Mouse (Mus musculus) thymus, adult 2 months (tissue): ENCODE results near the gene Gm10160. TPM values are rescaled to one million over a fixed set of nuclear protein-coding genes. Genes with fewer than 3 reads are reported as not detected.

Experiments used
- DNase-seq: peaks from one replicate; pipeline ENCODE4 v3.0.0; 2021
- H3K27ac ChIP-seq: fragments of 200-500 bp; 2 replicates; pipeline ENCODE4 v1.5.1; 2012; ENCODE audit warnings: low read length, control low read depth; ENCODE audit not compliant: control insufficient read depth, insufficient read depth
- H3K27me3 ChIP-seq: fragments of 200-500 bp; 2 replicates; pipeline ENCODE4 v1.6.1; 2012; ENCODE audit warnings: mild to moderate bottlenecking, low read length, moderate library complexity, mixed read lengths; ENCODE audit not compliant: control insufficient read depth, insufficient read depth
- H3K36me3 ChIP-seq: fragments of 200-500 bp; 2 replicates; pipeline ENCODE4 v1.6.1; 2012; ENCODE audit warnings: mild to moderate bottlenecking, low read length, moderate library complexity; ENCODE audit not compliant: control insufficient read depth, insufficient read depth
- H3K4me1 ChIP-seq: fragments of 200-500 bp; replicated peaks from 2 replicates; pipeline ENCODE4 v1.6.1; 2012; ENCODE audit warnings: low read length; ENCODE audit not compliant: control insufficient read depth, insufficient read depth
- H3K4me3 ChIP-seq: fragments of 200-500 bp; 2 replicates; pipeline ENCODE4 v1.5.1; 2012; ENCODE audit warnings: mild to moderate bottlenecking, low read length, control low read depth, moderate library complexity; ENCODE audit not compliant: control insufficient read depth, insufficient read depth
- CTCF ChIP-seq: fragments of 200-500 bp; IDR thresholded peaks from 2 replicates; pipeline ENCODE4 v1.5.1; 2012; ENCODE audit warnings: mild to moderate bottlenecking, control low read depth, low read length, moderate library complexity, borderline replicate concordance; ENCODE audit not compliant: control insufficient read depth, poor library complexity, insufficient read depth; ENCODE audit errors: extremely low read depth
- POLR2A ChIP-seq: fragments of 200-500 bp; IDR thresholded peaks from 2 replicates; pipeline ENCODE4 v1.6.1; 2012; ENCODE audit warnings: mild to moderate bottlenecking, low read length, control low read depth, moderate library complexity; ENCODE audit not compliant: control insufficient read depth, poor library complexity, insufficient read depth; ENCODE audit errors: extremely low read depth
- WGBS: fragments of 180-500 bp; shearing (Covaris S2); methylation state at CpG from one replicate; pipeline ENCODE4 v1.1.7; 2018; 5-methylcytosine and 5-hydroxymethylcytosine counted together
- polyA plus RNA-seq: library from polyadenylated mRNA; depleted of rRNA; stranded (reverse); fragments of >200 nt; gene quantifications from 2 replicates; pipeline ENCODE4 v1.2.3, GENCODE M21; 2012

Gm10160 gene
- polyA plus RNA-seq, 1 experiment = not detected

GRCm38 (mm10) chr7:81880286-81880685 is 24.7 kb upstream of the Gm10160 start:
- peaks cover 21% of the 10 kb centered on the region for H3K4me1 ChIP-seq
- no peak for TF ChIP-seq POLR2A
- no peak for TF ChIP-seq CTCF
- H3K27me3 ChIP-seq = no peaks in the 10 kb centered on the region
- peaks cover 16% of the 10 kb centered on the region for H3K36me3 ChIP-seq
- no peak for DNase-seq
- peak overlapping the region; percentile 64 for H3K27ac ChIP-seq
- no peak overlapping the region for H3K4me3 ChIP-seq
- 40% methylated on average over 5 of the region's 5 CpGs for WGBS

- peaks cover 22% of the 10 kb centered on the region for H3K4me1 ChIP-seq
- no peak overlapping the region for H3K27ac ChIP-seq
- no peak for TF ChIP-seq POLR2A
- TF ChIP-seq CTCF = no peak
- H3K36me3 ChIP-seq = peaks cover 11% of the 10 kb centered on the region; the same call in 1 of the 2 replicates
- H3K27me3 ChIP-seq = no peaks in the 10 kb centered on the region
- whole genome bisulfite sequencing = 92% methylated on average over 9 of the region's 9 CpGs
- DNase-seq = no peak
- no peak overlapping the region for H3K4me3 ChIP-seq
Observed at GRCm38 (mm10) chr7:81875372-81875771, 19.8 kb upstream of the Gm10160 start.

- peaks cover 19% of the 10 kb centered on the region for H3K4me1 ChIP-seq
- DNase-seq = no peak
- no peak overlapping the region for H3K4me3 ChIP-seq
- H3K27me3 ChIP-seq = no peaks in the 10 kb centered on the region
- WGBS = 89% methylated on average over 6 of the region's 6 CpGs
- no peak overlapping the region for H3K27ac ChIP-seq
- H3K36me3 ChIP-seq = peaks cover 12% of the 10 kb centered on the region
- TF ChIP-seq POLR2A (no peak), CTCF (no peak)
Observed at GRCm38 (mm10) chr7:81874636-81875035, 19.0 kb upstream of the Gm10160 start.

- Histone ChIP-seq H3K27ac (no peak overlapping the region), H3K4me1 (peaks cover 21% of the 10 kb centered on the region), H3K27me3 (no peaks in the 10 kb centered on the region), H3K36me3 (peaks cover 16% of the 10 kb centered on the region), H3K4me3 (no peak overlapping the region)
- TF ChIP-seq POLR2A = no peak
- no peak for TF ChIP-seq CTCF
- no peak for DNase-seq
- WGBS = 7% methylated on average over 1 of the region's 1 CpGs
Observed at GRCm38 (mm10) chr7:81873807-81874206, 18.2 kb upstream of the Gm10160 start.

- Histone ChIP-seq H3K27me3 (no peaks in the 10 kb centered on the region), H3K36me3 (peaks cover 17% of the 10 kb centered on the region), H3K4me3 (no peak overlapping the region), H3K27ac (no peak overlapping the region), H3K4me1 (peaks cover 15% of the 10 kb centered on the region)
- no peak for TF ChIP-seq CTCF
- no peak for TF ChIP-seq POLR2A
- WGBS = 95% methylated on average over 13 of the region's 13 CpGs
- no peak for DNase-seq
Observed at GRCm38 (mm10) chr7:81872493-81873013, 17.0 kb upstream of the Gm10160 start.

GRCm38 (mm10) chr7:81868158-81868557 is 12.6 kb upstream of the Gm10160 start:
- peak; percentile 73 for DNase-seq
- H3K4me1 ChIP-seq = peaks cover 23% of the 10 kb centered on the region
- no peak overlapping the region for H3K4me3 ChIP-seq
- WGBS = 17% methylated on average over 6 of the region's 6 CpGs
- TF ChIP-seq CTCF = peak; percentile 97
- TF ChIP-seq POLR2A = no peak
- H3K27me3 ChIP-seq = no peaks in the 10 kb centered on the region
- H3K27ac ChIP-seq = no peak overlapping the region
- peaks cover 24% of the 10 kb centered on the region for H3K36me3 ChIP-seq
